Mouse (Mus musculus) embryonic facial prominence, embryonic 11.5 days (tissue): ENCODE results near the gene Pgrmc1. TPM values are rescaled to one million over a fixed set of nuclear protein-coding genes. Genes with fewer than 3 reads are reported as not detected.
A peak's percentile ranks its signal among the peaks of the same experiment; 100 is the strongest.

Experiments used
- ATAC-seq: fragments of 200-750 bp; cut with Nextera tagmentation; replicated peaks from 2 replicates; pipeline ENCODE4 v1.8.0; 2017; ENCODE audit warnings: low read depth; ENCODE audit not compliant: insufficient number of reproducible peaks, low FRiP score, low TSS enrichment
- DNase-seq: peaks from one replicate; pipeline ENCODE4 v3.0.0-alpha.2; 2015; ENCODE audit warnings: low spot score
- H3K27ac ChIP-seq: fragments of 300-500 bp; sonication (generic); replicated peaks from 2 replicates; pipeline ENCODE4 v1.5.1; 2014; ENCODE audit warnings: mild to moderate bottlenecking, low read depth, low read length, control low read depth
- H3K27me3 ChIP-seq: fragments of 300-500 bp; sonication (generic); 2 replicates; pipeline ENCODE4 v1.6.1; 2014; ENCODE audit warnings: mild to moderate bottlenecking, low read length, moderate library complexity, mixed read lengths; ENCODE audit not compliant: control insufficient read depth, insufficient read depth
- H3K36me3 ChIP-seq: fragments of 300-500 bp; sonication (generic); replicated peaks from 2 replicates; pipeline ENCODE4 v1.6.1; 2014; ENCODE audit warnings: low read depth, mild to moderate bottlenecking, low read length, moderate library complexity, mixed read lengths; ENCODE audit not compliant: control insufficient read depth, insufficient read depth
- H3K4me1 ChIP-seq: fragments of 300-500 bp; sonication (generic); 2 replicates; pipeline ENCODE4 v1.6.1; 2014; ENCODE audit warnings: low read length, mixed read lengths; ENCODE audit not compliant: control insufficient read depth, insufficient read depth
- H3K4me2 ChIP-seq: fragments of 300-500 bp; sonication (generic); 2 replicates; pipeline ENCODE4 v1.6.1; 2014; ENCODE audit warnings: low read depth, mild to moderate bottlenecking, control low read depth, low read length, moderate library complexity
- H3K4me3 ChIP-seq: fragments of 300-500 bp; sonication (generic); 2 replicates; pipeline ENCODE4 v1.5.1; 2014; ENCODE audit warnings: low read depth, low read length, control low read depth
- H3K9ac ChIP-seq: fragments of 300-500 bp; sonication (generic); replicated peaks from 2 replicates; pipeline ENCODE4 v1.6.1; 2014; ENCODE audit warnings: mild to moderate bottlenecking, control low read depth, low read length
- H3K9me3 ChIP-seq: fragments of 300-500 bp; sonication (generic); replicated peaks from 2 replicates; pipeline ENCODE4 v1.6.1; 2016; ENCODE audit warnings: mild to moderate bottlenecking, low read length, inconsistent platforms, mixed read lengths; ENCODE audit not compliant: control insufficient read depth
- whole genome bisulfite sequencing: fragments of 180-500 bp; shearing (Covaris S2); extraction: QIAGEN DNeasy Blood & Tissue Kit; methylation state at CpG from one replicate; pipeline ENCODE4 v1.1.7; 2014; 5-methylcytosine and 5-hydroxymethylcytosine counted together
- polyA plus RNA-seq: library from polyadenylated mRNA; unstranded; fragments of >200 nt; fragmentation: Nextera tagmentation; extraction: Ambion mirVana; gene quantifications from 2 replicates; pipeline ENCODE4 v1.2.1, GENCODE M21; 2014

Gene Pgrmc1
- polyA plus RNA-seq, 1 experiment from 2014 or later: 449 TPM

DNA sequence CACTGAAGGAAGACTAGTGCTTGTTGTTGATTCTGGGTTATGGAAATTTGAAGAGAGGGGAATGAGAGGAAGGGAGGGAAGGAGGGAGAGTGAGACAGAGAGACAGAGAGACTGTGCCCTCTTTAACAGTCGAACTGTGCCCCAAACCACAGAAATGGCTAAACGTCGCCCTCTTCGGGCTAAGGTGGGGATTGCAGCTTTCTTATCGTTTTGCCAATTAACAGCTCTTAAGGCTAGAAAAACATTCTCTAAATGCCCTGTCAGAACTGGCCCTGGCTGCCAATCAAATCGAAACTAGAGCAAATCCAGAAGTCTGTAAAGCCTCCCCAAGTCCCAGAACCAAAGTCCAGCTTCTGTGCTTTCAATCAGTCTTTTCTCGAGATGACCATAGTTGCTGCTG, 36.4 kb upstream of the Pgrmc1 start:
- ATAC-seq (no peak), DNase-seq (peak; percentile 77)
- H3K4me1 ChIP-seq: no peaks in the 10 kb centered on the region
- H3K9ac ChIP-seq: no peak overlapping the region
- no peak overlapping the region for H3K27ac ChIP-seq
- H3K36me3 ChIP-seq: no peaks in the 10 kb centered on the region
- no peak overlapping the region for H3K4me3 ChIP-seq
- 18% methylated on average over 7 of the region's 7 CpGs for WGBS
- H3K27me3 ChIP-seq: no peaks in the 10 kb centered on the region
- no peak overlapping the region for H3K4me2 ChIP-seq
- H3K9me3 ChIP-seq: no peaks in the 10 kb centered on the region

GRCm38 (mm10) chrX:36562079-36562478, 35.9 kb upstream of the Pgrmc1 start:
- ATAC-seq: no peak
- 50% methylated on average over 3 of the region's 3 CpGs for WGBS

DNA sequence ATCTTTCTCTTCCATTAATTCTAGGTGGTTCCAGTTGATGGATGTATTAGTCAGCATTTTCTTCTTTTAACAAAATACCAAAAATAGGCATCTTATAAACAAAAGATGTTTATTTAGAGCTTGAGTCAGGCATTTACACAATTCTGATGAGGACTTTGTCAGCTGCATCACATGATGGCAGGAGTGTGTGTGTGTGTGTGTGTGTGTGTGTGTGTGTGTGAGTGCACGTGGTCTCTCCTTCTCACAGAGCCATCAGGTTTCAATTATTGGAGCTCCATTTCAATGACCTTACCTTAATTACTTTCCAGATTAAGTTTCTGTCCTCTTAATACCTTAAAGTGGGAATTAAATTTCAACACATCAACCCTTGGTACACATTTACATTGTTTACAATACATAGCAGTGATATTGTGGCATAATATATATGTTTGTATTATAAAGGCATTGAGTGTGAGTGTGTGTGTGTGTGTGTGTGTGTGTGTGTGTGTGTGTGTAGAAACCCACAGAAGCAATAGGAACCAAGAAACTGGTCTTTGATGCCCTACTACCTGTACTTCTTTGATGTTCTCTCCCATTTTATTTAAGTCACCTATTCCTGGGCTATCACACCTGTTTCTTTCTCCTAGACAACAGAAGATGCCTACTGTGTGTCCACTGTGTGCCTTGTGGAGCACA, 11.2 kb upstream of the Pgrmc1 start:
- no peak overlapping the region for H3K9ac ChIP-seq
- DNase-seq (no peak), ATAC-seq (no peak)
- no peaks in the 10 kb centered on the region for H3K9me3 ChIP-seq
- H3K4me1 ChIP-seq: no peaks in the 10 kb centered on the region
- H3K27ac ChIP-seq: no peak overlapping the region
- no peaks in the 10 kb centered on the region for H3K36me3 ChIP-seq
- 33% methylated on average over 1 of the region's 1 CpGs for WGBS
- H3K4me3 ChIP-seq: no peak overlapping the region
- no peaks in the 10 kb centered on the region for H3K27me3 ChIP-seq
- no peak overlapping the region for H3K4me2 ChIP-seq

More at GRCm38 (mm10) chrX:36562079-36562478, 35.9 kb upstream of the Pgrmc1 start:
- DNase-seq: no peak
- Histone ChIP-seq H3K9ac (no peak overlapping the region), H3K4me1 (no peaks in the 10 kb centered on the region), H3K36me3 (no peaks in the 10 kb centered on the region), H3K27ac (no peak overlapping the region), H3K9me3 (no peaks in the 10 kb centered on the region), H3K4me3 (no peak overlapping the region), H3K4me2 (no peak overlapping the region), H3K27me3 (no peaks in the 10 kb centered on the region)

DNA sequence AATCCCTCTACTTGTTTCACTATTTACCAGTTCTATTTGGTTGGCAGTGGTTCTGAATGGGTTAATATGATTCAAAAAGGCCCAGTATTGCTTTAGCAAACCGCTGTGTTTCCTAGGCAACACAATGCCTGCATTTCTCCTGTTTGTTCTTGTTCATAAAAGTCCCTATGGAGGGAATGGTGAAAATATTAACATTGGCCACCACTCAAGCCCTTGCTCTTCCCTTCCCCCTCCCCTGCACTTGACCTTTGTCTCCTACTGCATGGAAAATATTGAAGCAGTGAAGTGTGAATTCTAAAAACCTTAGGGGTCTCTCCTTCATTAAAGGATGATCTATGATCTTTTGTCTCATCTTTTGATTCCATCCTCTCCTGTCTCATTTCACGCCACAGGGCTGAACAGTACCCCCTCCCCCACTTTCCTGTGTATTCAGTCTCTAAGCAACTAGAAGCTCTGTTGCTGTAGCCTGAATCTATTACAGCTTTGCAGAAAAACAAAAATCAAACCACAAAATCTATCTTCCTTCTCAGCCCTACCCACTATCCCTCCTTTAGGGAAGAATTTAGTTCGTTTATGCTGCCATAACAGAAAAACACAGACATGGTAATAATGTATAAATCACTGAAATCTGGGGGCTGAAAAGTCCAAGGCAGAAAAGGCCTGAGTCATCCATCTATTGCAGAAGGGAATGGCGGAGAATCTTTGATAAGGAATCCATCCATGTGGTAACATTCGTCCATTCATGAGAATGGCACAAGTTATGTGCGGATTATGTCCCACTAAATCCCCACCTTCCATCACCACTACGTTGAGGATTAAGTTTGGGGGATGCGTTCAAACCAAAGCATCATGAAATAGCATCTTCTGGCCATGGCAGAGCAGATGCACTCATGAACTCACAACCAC, 10.4 kb upstream of the Pgrmc1 start:
- H3K4me3 ChIP-seq: no peak overlapping the region
- H3K9ac ChIP-seq: no peak overlapping the region
- no peaks in the 10 kb centered on the region for H3K27me3 ChIP-seq
- DNase-seq: peak; percentile 32
- no peak overlapping the region for H3K27ac ChIP-seq
- no peak overlapping the region for H3K4me2 ChIP-seq
- no peaks in the 10 kb centered on the region for H3K36me3 ChIP-seq
- ATAC-seq: no peak
- 67% methylated on average over 8 of the region's 8 CpGs for WGBS
- H3K9me3 ChIP-seq: no peaks in the 10 kb centered on the region
- no peaks in the 10 kb centered on the region for H3K4me1 ChIP-seq

DNA sequence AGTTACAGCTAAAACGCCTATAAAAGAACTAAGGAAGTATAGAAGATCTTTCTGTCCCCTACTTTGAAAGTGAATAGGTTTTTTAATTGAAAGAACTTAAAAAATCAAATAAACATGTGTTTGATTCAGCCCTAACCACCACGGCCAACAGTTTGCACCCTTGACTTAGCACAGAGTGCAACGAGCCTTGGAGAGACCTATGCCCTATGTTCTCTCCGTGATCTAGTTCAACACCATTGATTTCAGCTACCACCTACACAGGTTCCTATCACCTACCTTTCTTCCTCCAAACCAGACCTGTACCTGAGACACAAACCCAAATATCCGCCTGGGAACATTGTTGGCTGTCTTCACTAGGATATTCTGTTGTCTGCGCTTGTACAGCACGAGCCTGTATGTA, 7.7 kb upstream of the Pgrmc1 start:
- WGBS: 89% methylated on average over 7 of the region's 7 CpGs
- no peak for ATAC-seq
- Histone ChIP-seq H3K4me3 (no peak overlapping the region), H3K27ac (no peak overlapping the region), H3K4me2 (no peak overlapping the region), H3K9me3 (no peaks in the 10 kb centered on the region), H3K4me1 (no peaks in the 10 kb centered on the region), H3K27me3 (no peaks in the 10 kb centered on the region), H3K9ac (no peak overlapping the region), H3K36me3 (no peaks in the 10 kb centered on the region)
- DNase-seq: no peak

DNA sequence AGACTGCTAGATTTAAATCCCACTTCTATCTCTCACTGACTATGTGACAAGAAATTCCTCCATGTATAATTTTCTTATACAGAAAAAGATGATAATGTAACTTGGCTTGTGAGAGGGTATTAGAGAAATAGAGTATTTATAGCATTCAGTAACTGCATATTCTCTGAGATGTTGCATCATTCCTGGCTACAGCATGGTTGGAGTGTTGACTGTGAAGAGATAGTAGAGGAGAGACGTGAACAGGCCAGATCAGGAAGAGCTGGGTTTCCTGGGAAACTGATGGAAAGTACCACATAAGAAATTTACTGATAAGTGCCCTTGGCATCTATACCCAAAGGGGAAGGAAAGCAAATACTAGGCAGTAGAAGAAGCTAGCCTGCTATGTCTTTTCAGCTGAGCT, 6.9 kb upstream of the Pgrmc1 start:
- no peak overlapping the region for H3K27ac ChIP-seq
- H3K9me3 ChIP-seq: no peaks in the 10 kb centered on the region
- H3K27me3 ChIP-seq: no peaks in the 10 kb centered on the region
- DNase-seq (no peak), ATAC-seq (no peak)
- 80% methylated on average over 1 of the region's 1 CpGs for WGBS
- no peak overlapping the region for H3K9ac ChIP-seq
- H3K36me3 ChIP-seq: no peaks in the 10 kb centered on the region
- no peaks in the 10 kb centered on the region for H3K4me1 ChIP-seq
- H3K4me3 ChIP-seq: no peak overlapping the region
- H3K4me2 ChIP-seq: no peak overlapping the region

DNA sequence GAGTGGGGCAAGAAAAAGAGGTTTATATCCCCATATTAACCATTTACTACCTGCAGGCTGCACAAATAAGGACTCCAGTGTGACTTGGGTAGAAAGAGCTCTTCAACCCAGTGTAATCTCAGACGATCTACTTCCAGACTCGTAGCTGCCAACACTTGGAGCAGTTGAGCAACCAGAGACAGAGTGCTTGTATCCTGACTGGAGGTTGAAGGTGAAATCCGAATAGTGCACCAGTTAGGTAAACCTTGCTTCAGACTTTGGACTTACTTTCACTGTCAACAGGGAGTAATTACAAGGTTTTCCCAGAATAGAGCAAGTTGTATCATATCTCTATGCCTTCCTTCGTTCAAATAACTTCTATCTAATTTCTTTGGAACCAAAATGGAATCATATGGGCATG, 6.5 kb upstream of the Pgrmc1 start:
- no peak overlapping the region for H3K4me2 ChIP-seq
- H3K27ac ChIP-seq: no peak overlapping the region
- WGBS: 79% methylated on average over 4 of the region's 4 CpGs
- H3K4me1 ChIP-seq: no peaks in the 10 kb centered on the region
- H3K27me3 ChIP-seq: no peaks in the 10 kb centered on the region
- no peaks in the 10 kb centered on the region for H3K9me3 ChIP-seq
- no peaks in the 10 kb centered on the region for H3K36me3 ChIP-seq
- ATAC-seq (no peak), DNase-seq (no peak)
- H3K4me3 ChIP-seq: no peak overlapping the region
- no peak overlapping the region for H3K9ac ChIP-seq

- H3K27me3 ChIP-seq: no peaks in the 10 kb centered on the region
- H3K4me1 ChIP-seq: no peaks in the 10 kb centered on the region
- 86% methylated on average over 3 of the region's 3 CpGs for WGBS
- no peaks in the 10 kb centered on the region for H3K9me3 ChIP-seq
- no peaks in the 10 kb centered on the region for H3K36me3 ChIP-seq
- no peak overlapping the region for H3K27ac ChIP-seq
- no peak overlapping the region for H3K4me3 ChIP-seq
- H3K4me2 ChIP-seq: no peak overlapping the region
- ATAC-seq: no peak
- DNase-seq: no peak
- no peak overlapping the region for H3K9ac ChIP-seq
Measured at GRCm38 (mm10) chrX:36595247-36595646, 2.8 kb upstream of the Pgrmc1 start.
